9 mouse cellular contexts compared by ENCODE assay signal in genomic region chrX:160170150-160170549, GRCm38 (mm10). TPM values are rescaled to one million over a fixed set of nuclear protein-coding genes. Genes with fewer than 3 reads are reported as not detected.
A peak's percentile ranks its signal among the peaks of the same experiment; 100 is the strongest.
DNase-seq lines count a peak whose midpoint lies in the region; ATAC-seq lines count a peak whose summit lies in the region.
"Had no signal": no experiment of that assay in that cellular context is flagged by ENCODE, and none has a peak within 500 bp of the region (broad histone marks: within the 10 kb centered on the region; RNA-seq: fewer than 3 reads in every experiment).

No protein-coding gene starts in this region.

- 12% methylated on average over 2 of the region's 3 CpGs for WGBS in liver, embryonic 11.5 days
- 12% methylated on average over 3 of the region's 3 CpGs for WGBS in neural tube, embryonic 12.5 days

- H3K4me2 ChIP-seq in liver, embryonic 11.5 days: no peak overlapping the region
- H3K4me2 ChIP-seq in neural tube, embryonic 12.5 days (replicated peaks): no peak overlapping the region

- H3K36me3 ChIP-seq in liver, embryonic 11.5 days (ENCODE audit: control insufficient read depth, insufficient read depth, low read length): no peaks in the 10 kb centered on the region
- no peaks in the 10 kb centered on the region for H3K36me3 ChIP-seq in neural tube, embryonic 12.5 days

- no peak overlapping the region for H3K27ac ChIP-seq in liver, embryonic 11.5 days (ENCODE audit: low read depth, low read length)
- no peak overlapping the region for H3K27ac ChIP-seq in neural tube, embryonic 12.5 days

- no peak overlapping the region for H3K4me3 ChIP-seq in liver, embryonic 11.5 days (ENCODE audit: low read depth, low read length)
- H3K4me3 ChIP-seq in neural tube, embryonic 12.5 days: no peak overlapping the region
- H3K4me3 ChIP-seq: erythroblast, embryonic 14.5 days had no signal

- H3K4me1 ChIP-seq in liver, embryonic 11.5 days (replicated peaks; ENCODE audit: control insufficient read depth, insufficient read depth, low read length): no peaks in the 10 kb centered on the region
- H3K4me1 ChIP-seq in neural tube, embryonic 12.5 days: no peaks in the 10 kb centered on the region

- no peak for ATAC-seq in liver, embryonic 11.5 days (replicated peaks; ENCODE audit: low FRiP score)
- 0 out of 2 replicates have a peak, but pooled peaks have one; percentile 9 for ATAC-seq in neural tube, embryonic 12.5 days (ENCODE audit: low FRiP score, low read depth)

- no peak overlapping the region for H3K9ac ChIP-seq in liver, embryonic 11.5 days (ENCODE audit: low read depth, low read length)
- no peak overlapping the region for H3K9ac ChIP-seq in neural tube, embryonic 12.5 days

- intact Hi-C loops in heart, postnatal 36 days (cut with DNase I): loop anchor here (2.0 to 5.0 kb wide), 3 partner anchors 17 to 862 kb away; no protein-coding TSS in a partner anchor

- DNase-seq in liver (peak; percentile 36), NIH3T3 (ENCODE audit: low read depth) (peak; percentile 82)
- DNase-seq in liver, embryonic 11.5 days (ENCODE audit: low spot score): no peak
- peak; percentile 53 to 76 for DNase-seq in cerebellum, postnatal 25 days
- DNase-seq in heart, postnatal 36 days: peak; percentile 61 to 74
- DNase-seq in left cerebral cortex, adult 8-10 months (ENCODE audit: low spot score in 2 of 2): peak; percentile 17 to 21
- peak; percentile 72 for DNase-seq in thymus, postnatal 4 days

- no peaks in the 10 kb centered on the region for H3K27me3 ChIP-seq in liver, embryonic 11.5 days (replicated peaks; ENCODE audit: control insufficient read depth, insufficient read depth, low read length)
- H3K27me3 ChIP-seq in neural tube, embryonic 12.5 days (replicated peaks): no peaks in the 10 kb centered on the region

- H3K9me3 ChIP-seq in liver, embryonic 11.5 days (ENCODE audit: control insufficient read depth, low read length): no peaks in the 10 kb centered on the region
- no peaks in the 10 kb centered on the region for H3K9me3 ChIP-seq in neural tube, embryonic 12.5 days

RNA-seq across cellular contexts. Expression of gene Pdha1, which starts 31.9 kb away (rescaled TPM):
- 117 and 127 TPM in 2 replicates for polyA plus RNA-seq in liver, embryonic 11.5 days (2014; fragmentation: Nextera tagmentation; extraction: Ambion mirVana)
- total RNA-seq in heart, postnatal 36 days (2021): 1,000 to 10,000 TPM; 1,112 to 1,227 TPM
- total RNA-seq in left cerebral cortex, adult 8-10 months (2022): 100 to 1,000 TPM; 216 to 236 (median 223) TPM
- 86.6 and 100 TPM in 2 replicates for polyA plus RNA-seq in neural tube, embryonic 12.5 days (2016; fragmentation: Nextera tagmentation; extraction: Ambion mirVana)

Comparison
In these comparisons a context has a peak if more than half of its experiments do, and no peak if none do; other contexts are left out.
1. RNA of gene Pdha1, which starts 31.9 kb away (total RNA-seq): 1,112 to 1,227 TPM in heart, postnatal 36 days; 216 to 236 TPM in left cerebral cortex, adult 8-10 months; every median in the first group is over 4 times any median in the second.